Mouse (Mus musculus): Measurements from ENCODE around the gene Pex1.
"Not testable (repeated sequence)": the region's sequence is repeated elsewhere in the genome, so short reads cannot be mapped to it uniquely, and the experiment has no call there.

Gene Pex1

GRCm38 (mm10) chr5:3595693-3596398 lies at the start of gene Pex1:
Pex1 (plus strand) TSS chr5:3596066.
- peak; percentile 94 to 96 for DNase-seq (ENCODE audit: low read depth in 2 of 2, low spot score in 2 of 2)

GRCm38 (mm10) chr5:3546226-3546625 lies 49.6 kb upstream of the Pex1 start:
- no peak for DNase-seq (ENCODE audit: low read depth in 2 of 2, low spot score in 2 of 2)

- no peak for DNase-seq (ENCODE audit: low read depth in 2 of 2, low spot score in 2 of 2)
Observed at GRCm38 (mm10) chr5:3551481-3551880, 44.4 kb upstream of the Pex1 start.

GRCm38 (mm10) chr5:3554198-3554597 lies 41.7 kb upstream of the Pex1 start:
- no peak for DNase-seq (ENCODE audit: low read depth in 2 of 2, low spot score in 2 of 2)

- DNase-seq (ENCODE audit: low read depth in 2 of 2, low spot score in 2 of 2): no peak
Observed at GRCm38 (mm10) chr5:3571266-3571665, 24.6 kb upstream of the Pex1 start, which contains the start of gene 1700109H08Rik. 1700109H08Rik (plus strand) TSS chr5:3571566.

- no peak for DNase-seq (ENCODE audit: low read depth in 2 of 2, low spot score in 2 of 2)
Observed at GRCm38 (mm10) chr5:3574825-3575224, 21.0 kb upstream of the Pex1 start.

GRCm38 (mm10) chr5:3577939-3578338 lies 17.9 kb upstream of the Pex1 start:
- no peak for DNase-seq (ENCODE audit: low read depth in 2 of 2, low spot score in 2 of 2)

GRCm38 (mm10) chr5:3579066-3579465 lies 16.8 kb upstream of the Pex1 start:
- no peak for DNase-seq (ENCODE audit: low read depth in 2 of 2, low spot score in 2 of 2)

- DNase-seq (ENCODE audit: low read depth in 2 of 2, low spot score in 2 of 2): peak; percentile 67 to 73
Observed at GRCm38 (mm10) chr5:3596399-3596766, 517 bp downstream of the Pex1 start, which contains the start of gene Rbm48. Rbm48 (minus strand) TSS chr5:3596585.

- DNase-seq (ENCODE audit: low read depth in 2 of 2, low spot score in 2 of 2): no peak
Observed at GRCm38 (mm10) chr5:3597171-3597570, 1.3 kb downstream of the Pex1 start.

GRCm38 (mm10) chr5:3598766-3599165 lies 2.9 kb downstream of the Pex1 start:
- DNase-seq (ENCODE audit: low read depth in 2 of 2, low spot score in 2 of 2): no peak

GRCm38 (mm10) chr5:3600298-3600697 lies 4.4 kb downstream of the Pex1 start:
- DNase-seq (ENCODE audit: low read depth in 2 of 2, low spot score in 2 of 2): no peak

- DNase-seq (ENCODE audit: low read depth in 2 of 2, low spot score in 2 of 2): no peak
Observed at GRCm38 (mm10) chr5:3600790-3601189, 4.9 kb downstream of the Pex1 start.

GRCm38 (mm10) chr5:3607114-3607513 lies 11.2 kb downstream of the Pex1 start:
- DNase-seq (ENCODE audit: low read depth in 2 of 2, low spot score in 2 of 2): no peak

GRCm38 (mm10) chr5:3609241-3609640 lies 13.4 kb downstream of the Pex1 start:
- no peak for DNase-seq (ENCODE audit: low read depth in 2 of 2, low spot score in 2 of 2)

GRCm38 (mm10) chr5:3611835-3612234 lies 16.0 kb downstream of the Pex1 start:
- not testable (repeated sequence) for DNase-seq (ENCODE audit: low read depth in 2 of 2, low spot score in 2 of 2)

- DNase-seq (ENCODE audit: low read depth in 2 of 2, low spot score in 2 of 2): no peak
Observed at GRCm38 (mm10) chr5:3620486-3620885, 24.6 kb downstream of the Pex1 start.

GRCm38 (mm10) chr5:3630055-3630454 lies 34.2 kb downstream of the Pex1 start:
- no peak for DNase-seq (ENCODE audit: low read depth in 2 of 2, low spot score in 2 of 2)

GRCm38 (mm10) chr5:3631512-3632271 lies 35.8 kb downstream of the Pex1 start:
- DNase-seq (ENCODE audit: low read depth in 2 of 2, low spot score in 2 of 2): no peak

GRCm38 (mm10) chr5:3632285-3632684 lies 36.4 kb downstream of the Pex1 start:
- DNase-seq (ENCODE audit: low read depth in 2 of 2, low spot score in 2 of 2): no peak

- no peak for DNase-seq (ENCODE audit: low read depth in 2 of 2, low spot score in 2 of 2)
Observed at GRCm38 (mm10) chr5:3633315-3633714, 37.4 kb downstream of the Pex1 start.

- no peak for DNase-seq (ENCODE audit: low read depth in 2 of 2, low spot score in 2 of 2)
Observed at GRCm38 (mm10) chr5:3633951-3634350, 38.1 kb downstream of the Pex1 start.

Data from CD8-positive naive resting alpha-beta T cell, adult 2 months (primary cell).